Mouse (Mus musculus) kidney, postnatal 0 days (tissue): ENCODE results near the gene Jak3. TPM values are rescaled to one million over a fixed set of nuclear protein-coding genes. Genes with fewer than 3 reads are reported as not detected.
A peak's percentile ranks its signal among the peaks of the same experiment; 100 is the strongest.
"Not testable (repeated sequence)": the region's sequence is repeated elsewhere in the genome, so short reads cannot be mapped to it uniquely, and the experiment has no call there.

ENCODE experiments used
- ATAC-seq: fragments of 200-750 bp; cut with Nextera tagmentation; replicated peaks from 2 replicates; pipeline ENCODE4 v1.8.0; 2017; ENCODE audit warnings: low read depth, moderate number of reproducible peaks, moderate TSS enrichment, moderate library complexity; ENCODE audit not compliant: low FRiP score
- DNase-seq: peaks from one replicate; pipeline ENCODE4 v3.0.0-alpha.2; 2016; ENCODE audit warnings: low spot score
- H3K27ac ChIP-seq: fragments of 300-500 bp; sonication (generic); 2 replicates; pipeline ENCODE4 v1.5.1; 2014; ENCODE audit warnings: mild to moderate bottlenecking
- H3K27me3 ChIP-seq: fragments of 300-500 bp; sonication (generic); 2 replicates; pipeline ENCODE4 v1.6.1; 2014; ENCODE audit warnings: low read length, mixed read lengths; ENCODE audit not compliant: insufficient read depth
- H3K36me3 ChIP-seq: fragments of 300-500 bp; sonication (generic); 2 replicates; pipeline ENCODE4 v1.6.1; 2014; ENCODE audit warnings: low read length, mixed read lengths; ENCODE audit not compliant: insufficient read depth
- H3K4me1 ChIP-seq: fragments of 300-500 bp; sonication (generic); replicated peaks from 2 replicates; pipeline ENCODE4 v1.6.1; 2014; ENCODE audit warnings: antibody characterized with exemption, low read length, mixed read lengths; ENCODE audit not compliant: insufficient read depth
- H3K4me2 ChIP-seq: fragments of 300-500 bp; sonication (generic); 2 replicates; pipeline ENCODE4 v1.6.1; 2014; ENCODE audit warnings: mild to moderate bottlenecking, low read length, moderate library complexity, mixed read lengths
- H3K4me3 ChIP-seq: fragments of 300-500 bp; sonication (generic); replicated peaks from 2 replicates; pipeline ENCODE4 v1.5.1; 2014; ENCODE audit warnings: low read depth, low read length
- H3K9ac ChIP-seq: fragments of 300-500 bp; sonication (generic); 2 replicates; pipeline ENCODE4 v1.6.1; 2014; ENCODE audit warnings: low read depth, low read length
- H3K9me3 ChIP-seq: fragments of 300-500 bp; sonication (generic); replicated peaks from 2 replicates; pipeline ENCODE4 v1.6.1; 2016; ENCODE audit warnings: low read length, inconsistent platforms, mixed read lengths
- CTCF ChIP-seq: IDR thresholded peaks from 2 replicates; pipeline ENCODE4 v1.5.1; 2016; ENCODE audit warnings: antibody characterized with exemption, low read depth, mild to moderate bottlenecking, moderate library complexity
- WGBS: fragments of 180-500 bp; shearing (Covaris S2); extraction: QIAGEN DNeasy Blood & Tissue Kit; methylation state at CpG from one replicate; pipeline ENCODE4 v1.1.7; 2014; 5-methylcytosine and 5-hydroxymethylcytosine counted together
- polyA plus RNA-seq: library from polyadenylated mRNA; unstranded; fragments of >200 nt; fragmentation: Nextera tagmentation; extraction: Ambion mirVana; gene quantifications from 2 replicates; pipeline ENCODE4 v1.2.1, GENCODE M21; 2015

Jak3 gene
- polyA plus RNA-seq, 1 experiment from 2014 or later, result 5.3 TPM

- ATAC-seq (peak; percentile 48), DNase-seq (peak; percentile 71)
- H3K27ac ChIP-seq, result no peak overlapping the region
- peak overlapping the region; percentile 36 for H3K4me2 ChIP-seq
- peaks cover 99% of the 10 kb centered on the region for H3K27me3 ChIP-seq
- H3K9me3 ChIP-seq, result no peaks in the 10 kb centered on the region
- peaks cover 10% of the 10 kb centered on the region for H3K4me1 ChIP-seq
- no peak overlapping the region for H3K9ac ChIP-seq
- H3K4me3 ChIP-seq, result peak overlapping the region; percentile 18
- WGBS, result 8% methylated on average over 23 of the region's 23 CpGs
- no peaks in the 10 kb centered on the region for H3K36me3 ChIP-seq
- no peak for TF ChIP-seq CTCF
Measured at GRCm38 (mm10) chr8:71686143-71686734, 10.1 kb downstream of the Jak3 start.

GRCm38 (mm10) chr8:71687616-71688015 lies 11.5 kb downstream of the Jak3 start:
- Histone ChIP-seq H3K9ac (no peak overlapping the region), H3K27ac (no peak overlapping the region), H3K36me3 (no peaks in the 10 kb centered on the region), H3K4me2 (no peak overlapping the region), H3K4me1 (peaks cover 10% of the 10 kb centered on the region), H3K27me3 (peaks cover 97% of the 10 kb centered on the region), H3K4me3 (no peak overlapping the region), H3K9me3 (no peaks in the 10 kb centered on the region)
- no peak for TF ChIP-seq CTCF
- ATAC-seq (no peak), DNase-seq (no peak)
- 14% methylated on average over 8 of the region's 8 CpGs for WGBS

GRCm38 (mm10) chr8:71689028-71689427 lies 12.9 kb downstream of the Jak3 start, which contains the start of gene Insl3:
Gene Insl3, plus strand, starts transcription at chr8:71689214.
- DNase-seq (no peak), ATAC-seq (no peak)
- Histone ChIP-seq H3K27me3 (peaks cover 97% of the 10 kb centered on the region), H3K27ac (no peak within 1 kb of the TSS), H3K4me1 (peaks cover 20% of the 10 kb centered on the region), H3K9ac (no peak within 1 kb of the TSS), H3K4me2 (no peak within 1 kb of the TSS), H3K36me3 (no peaks in the 10 kb centered on the region), H3K4me3 (no peak within 1 kb of the TSS), H3K9me3 (no peaks in the 10 kb centered on the region)
- WGBS, result 15% methylated on average over 33 of the region's 33 CpGs
- no peak for TF ChIP-seq CTCF

- peaks cover 10% of the 10 kb centered on the region for H3K4me1 ChIP-seq
- no peaks in the 10 kb centered on the region for H3K9me3 ChIP-seq
- peaks cover 77% of the 10 kb centered on the region for H3K27me3 ChIP-seq
- 0 out of 2 replicates have a peak overlapping the region, but pooled peaks have one; percentile 18 for H3K4me2 ChIP-seq
- DNase-seq (no peak), ATAC-seq (0 out of 2 replicates have a peak, but pooled peaks have one; percentile 11)
- no peak overlapping the region for H3K27ac ChIP-seq
- no peak overlapping the region for H3K9ac ChIP-seq
- no peaks in the 10 kb centered on the region for H3K36me3 ChIP-seq
- WGBS, result 13% methylated on average over 30 of the region's 30 CpGs
- no peak for TF ChIP-seq CTCF
- no peak overlapping the region for H3K4me3 ChIP-seq
Measured at GRCm38 (mm10) chr8:71692509-71692908, 16.4 kb downstream of the Jak3 start.

- no peak overlapping the region for H3K9ac ChIP-seq
- ATAC-seq, result 0 out of 2 replicates have a peak, but pooled peaks have one; percentile 27
Measured at GRCm38 (mm10) chr8:71693166-71694041, 17.3 kb downstream of the Jak3 start.

GRCm38 (mm10) chr8:71695456-71695855 lies 19.4 kb downstream of the Jak3 start:
- TF ChIP-seq CTCF, result peak; percentile 33; the same call in 1 of the 2 replicates
- not testable (repeated sequence) for H3K9me3 ChIP-seq, H3K9ac ChIP-seq, ATAC-seq, H3K36me3 ChIP-seq, DNase-seq, H3K4me2 ChIP-seq, H3K27ac ChIP-seq, H3K4me3 ChIP-seq
- 68% methylated on average over 12 of the region's 12 CpGs for WGBS
- H3K4me1 ChIP-seq, result peaks cover 10% of the 10 kb centered on the region
- H3K27me3 ChIP-seq, result peaks cover 47% of the 10 kb centered on the region

More at GRCm38 (mm10) chr8:71693166-71694041, 17.3 kb downstream of the Jak3 start:
- no peak overlapping the region for H3K4me3 ChIP-seq
- peaks cover 68% of the 10 kb centered on the region for H3K27me3 ChIP-seq
- H3K9me3 ChIP-seq, result no peaks in the 10 kb centered on the region
- WGBS, result 12% methylated on average over 68 of the region's 68 CpGs
- no peak for DNase-seq
- no peak for TF ChIP-seq CTCF
- H3K36me3 ChIP-seq, result no peaks in the 10 kb centered on the region
- peaks cover 10% of the 10 kb centered on the region for H3K4me1 ChIP-seq
- H3K4me2 ChIP-seq, result peak overlapping the region; percentile 34; the same call in 1 of the 2 replicates
- no peak overlapping the region for H3K27ac ChIP-seq
